Mouse (Mus musculus) C2C12 (cell line): Measurements from ENCODE around the gene Ip6k2. TPM values are rescaled to one million over a fixed set of nuclear protein-coding genes. Genes with fewer than 3 reads are reported as not detected.

Source experiments
- H3K27me3 ChIP-seq: one replicate; pipeline ENCODE4 v1.6.1; 2011; ENCODE audit not compliant: control insufficient read depth, insufficient read depth, insufficient read length
- H3K36me3 ChIP-seq: one replicate; pipeline ENCODE4 v1.6.1; 2011; ENCODE audit not compliant: control insufficient read depth, insufficient read depth
- H3K4me3 ChIP-seq: one replicate; pipeline ENCODE4 v1.5.1; 2011; ENCODE audit warnings: mild to moderate bottlenecking, control low read depth; ENCODE audit not compliant: poor library complexity, insufficient read depth, severe bottlenecking
- H3K79me2 ChIP-seq: one replicate; pipeline ENCODE4 v1.6.1; 2011; ENCODE audit not compliant: control insufficient read depth, insufficient read depth
- H3K79me3 ChIP-seq: one replicate; pipeline ENCODE4 v1.6.1; 2011; ENCODE audit warnings: low read depth, control low read depth
- H3ac ChIP-seq: one replicate; pipeline ENCODE3; 2011; ENCODE audit warnings: low read depth; ENCODE audit not compliant: control insufficient read depth, insufficient read length
- CEBPB ChIP-seq: IDR thresholded peaks from one replicate; pipeline ENCODE4 v1.6.1; 2011; ENCODE audit warnings: low read depth, mild to moderate bottlenecking, control low read depth, moderate library complexity
- CTCF ChIP-seq: IDR thresholded peaks from one replicate; pipeline ENCODE4 v1.5.1; 2011; ENCODE audit not compliant: control insufficient read depth, insufficient read depth, insufficient read length
- FOSL1 ChIP-seq: IDR thresholded peaks from one replicate; pipeline ENCODE4 v1.8.0; 2011; ENCODE audit warnings: mild to moderate bottlenecking, low read length; ENCODE audit not compliant: poor library complexity, insufficient read depth, severe bottlenecking
- MAX ChIP-seq: IDR thresholded peaks from one replicate; pipeline ENCODE4 v1.6.1; 2011; ENCODE audit warnings: mild to moderate bottlenecking, control low read depth
- MYOD1 ChIP-seq: IDR thresholded peaks from one replicate; pipeline ENCODE4 v1.6.1; 2011; ENCODE audit warnings: low read depth; ENCODE audit not compliant: control insufficient read depth, insufficient read length
- MYOG ChIP-seq: IDR thresholded peaks from one replicate; pipeline ENCODE4 v1.6.1; 2011; ENCODE audit not compliant: control insufficient read depth, insufficient read length; ENCODE audit errors: extremely low read depth
- USF1 ChIP-seq: IDR thresholded peaks from one replicate; pipeline ENCODE4 v1.6.1; 2011; ENCODE audit warnings: low read depth, mild to moderate bottlenecking, control low read depth, moderate library complexity
- polyA plus RNA-seq: library from polyadenylated mRNA; unstranded; fragments of >200 nt; fragmentation: generic; extraction: Trizol; gene quantifications from one replicate; pipeline ENCODE4 v1.2.1, GENCODE M21; 2012; ENCODE audit warnings: missing spikeins

Gene Ip6k2
- polyA plus RNA-seq, 1 experiment: 37.1 TPM

DNA sequence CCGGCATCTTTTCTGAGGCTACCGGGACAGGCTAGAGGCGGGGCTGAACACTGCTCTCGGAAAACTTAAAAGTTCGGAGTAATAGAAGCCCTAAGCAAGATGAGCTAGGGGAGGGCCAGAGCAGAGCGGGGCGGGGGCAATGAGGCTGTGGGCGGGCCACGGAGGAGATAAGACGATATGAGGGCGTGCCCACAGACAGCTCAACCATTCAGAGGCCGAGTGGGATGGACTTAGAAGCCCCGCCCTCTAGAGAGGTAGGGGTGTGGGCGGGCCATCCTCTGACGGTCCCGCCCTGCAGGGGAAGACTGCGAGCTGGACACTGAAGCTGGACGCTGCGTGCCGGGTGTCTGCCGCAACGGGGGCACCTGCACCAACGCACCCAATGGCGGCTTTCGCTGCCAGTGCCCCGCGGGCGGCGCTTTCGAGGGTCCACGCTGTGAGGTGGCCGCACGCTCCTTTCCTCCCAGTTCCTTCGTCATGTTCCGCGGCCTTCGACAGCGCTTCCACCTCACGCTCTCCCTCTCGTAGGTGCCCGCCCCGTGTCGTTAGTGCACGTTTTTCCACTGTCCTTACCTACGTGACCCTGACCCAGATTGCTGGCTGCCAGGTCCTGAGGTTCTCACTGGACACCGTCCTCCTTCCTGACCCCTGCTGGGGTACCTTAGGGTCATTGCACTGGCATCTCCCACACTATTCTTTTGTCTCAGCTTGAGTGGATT is 49.0 kb downstream of the Ip6k2 start:
- TF ChIP-seq MYOD1 (no peak), MYOG (no peak), CEBPB (no peak), USF1 (no peak), CTCF (no peak), MAX (no peak), FOSL1 (no peak)
- no peaks in the 10 kb centered on the region for H3K36me3 ChIP-seq
- no peak overlapping the region for H3ac ChIP-seq
- H3K4me3 ChIP-seq: peak overlapping the region; percentile 14
- no peaks in the 10 kb centered on the region for H3K79me3 ChIP-seq
- H3K79me2 ChIP-seq: no peaks in the 10 kb centered on the region
- H3K27me3 ChIP-seq: peaks cover 72% of the 10 kb centered on the region

DNA sequence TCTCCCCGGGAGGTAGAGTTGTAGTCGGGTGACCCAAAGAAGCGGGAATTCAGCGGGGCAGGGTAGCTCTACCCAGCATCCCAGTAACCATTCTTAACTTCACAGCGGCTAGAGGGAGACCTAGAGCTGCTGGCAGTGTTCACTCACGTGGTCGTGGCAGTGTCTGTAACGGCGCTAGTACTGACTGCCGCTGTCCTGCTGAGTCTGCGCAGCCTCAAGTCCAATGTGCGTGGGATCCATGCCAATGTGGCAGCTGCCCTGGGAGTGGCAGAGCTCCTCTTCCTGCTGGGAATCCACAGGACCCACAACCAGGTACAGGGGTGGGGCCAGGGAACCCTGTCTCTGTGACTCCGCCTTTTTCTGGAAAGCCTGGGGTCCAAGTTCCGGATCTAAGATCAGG is 59.4 kb downstream of the Ip6k2 start:
- TF ChIP-seq MYOG (no peak), CTCF (peak; percentile 20)
- H3K79me2 ChIP-seq: no peaks in the 10 kb centered on the region
- H3K4me3 ChIP-seq: no peak overlapping the region

DNA sequence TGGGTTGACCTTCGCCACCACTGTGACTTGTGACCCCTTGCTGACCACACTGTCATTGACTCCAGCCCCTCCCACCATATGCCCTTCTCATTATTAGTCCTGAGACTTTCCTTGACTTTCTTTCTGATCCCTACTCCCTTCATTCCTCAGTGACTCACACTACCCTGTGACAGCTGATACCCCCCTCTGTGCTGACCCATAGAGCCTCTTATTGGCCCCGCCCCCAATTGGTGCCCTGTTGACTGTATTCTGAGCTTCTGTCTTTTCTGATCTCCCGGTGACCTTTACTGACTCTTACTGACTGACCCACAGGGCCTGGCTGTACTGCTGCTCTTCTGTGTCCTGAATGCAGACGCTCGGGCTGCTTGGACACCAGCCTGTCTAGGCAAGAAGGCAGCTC is 61.8 kb downstream of the Ip6k2 start:
- Histone ChIP-seq H3ac (no peak overlapping the region), H3K79me2 (no peaks in the 10 kb centered on the region), H3K27me3 (peaks cover 21% of the 10 kb centered on the region), H3K4me3 (no peak overlapping the region), H3K36me3 (no peaks in the 10 kb centered on the region), H3K79me3 (no peaks in the 10 kb centered on the region)
- no peak for TF ChIP-seq FOSL1
- peak; percentile 58 for TF ChIP-seq MYOD1
- TF ChIP-seq MYOG: no peak
- TF ChIP-seq CTCF: no peak

More for the DNA sequence above, 59.4 kb downstream of the Ip6k2 start:
- no peaks in the 10 kb centered on the region for H3K79me3 ChIP-seq
- no peak overlapping the region for H3ac ChIP-seq
- H3K36me3 ChIP-seq: no peaks in the 10 kb centered on the region
- H3K27me3 ChIP-seq: peaks cover 32% of the 10 kb centered on the region

DNA sequence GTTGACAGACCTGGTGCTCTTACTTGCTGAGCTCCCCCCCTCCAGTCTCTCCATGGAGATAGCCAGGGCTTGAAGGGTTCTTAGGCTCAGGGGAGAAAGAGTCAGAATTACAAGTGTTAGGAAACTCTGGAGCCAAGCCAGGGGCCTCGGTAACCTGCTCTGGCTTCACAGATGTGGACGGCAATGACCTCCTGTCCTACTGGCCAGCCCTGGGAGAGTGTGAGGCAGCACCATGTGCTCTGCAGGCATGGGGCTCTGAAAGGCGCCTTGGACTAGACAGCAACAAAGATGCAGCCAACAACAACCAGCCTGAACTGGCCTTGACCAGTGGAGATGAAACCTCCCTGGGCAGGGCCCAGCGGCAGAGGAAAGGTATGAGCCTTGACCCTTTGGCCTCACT is 63.8 kb downstream of the Ip6k2 start:
- no peaks in the 10 kb centered on the region for H3K79me3 ChIP-seq

DNA sequence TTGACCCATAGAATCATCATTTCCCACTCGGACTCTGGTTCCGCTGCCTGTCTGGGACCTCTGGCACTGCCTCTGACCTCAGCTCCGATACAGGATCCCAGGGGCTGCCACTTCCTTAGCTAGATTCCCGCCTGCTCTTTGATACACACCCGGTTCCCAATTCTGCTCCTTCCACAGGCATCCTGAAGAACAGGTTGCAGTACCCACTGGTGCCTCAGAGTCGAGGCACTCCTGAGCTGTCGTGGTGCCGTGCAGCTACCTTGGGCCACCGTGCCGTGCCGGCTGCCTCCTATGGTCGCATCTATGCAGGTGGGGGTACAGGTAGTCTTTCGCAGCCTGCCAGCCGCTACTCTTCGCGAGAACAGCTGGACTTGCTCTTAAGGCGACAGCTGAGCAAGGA is 64.8 kb downstream of the Ip6k2 start:
- H3K27me3 ChIP-seq: peaks cover 9% of the 10 kb centered on the region
- H3K79me2 ChIP-seq: no peaks in the 10 kb centered on the region
- H3K79me3 ChIP-seq: no peaks in the 10 kb centered on the region
- no peak overlapping the region for H3ac ChIP-seq
- no peak overlapping the region for H3K4me3 ChIP-seq
- no peaks in the 10 kb centered on the region for H3K36me3 ChIP-seq
- TF ChIP-seq CEBPB: no peak
- no peak for TF ChIP-seq MAX
- no peak for TF ChIP-seq FOSL1
- TF ChIP-seq MYOG: no peak
- TF ChIP-seq USF1: no peak
- no peak for TF ChIP-seq CTCF
- TF ChIP-seq MYOD1: no peak

More for the DNA sequence above, 63.8 kb downstream of the Ip6k2 start:
- no peak for TF ChIP-seq FOSL1
- TF ChIP-seq MYOD1: no peak
- no peak for TF ChIP-seq CTCF
- no peak for TF ChIP-seq MAX
- TF ChIP-seq USF1: no peak
- TF ChIP-seq CEBPB: no peak
- TF ChIP-seq MYOG: no peak
- no peaks in the 10 kb centered on the region for H3K36me3 ChIP-seq
- no peak overlapping the region for H3K4me3 ChIP-seq
- H3K79me2 ChIP-seq: no peaks in the 10 kb centered on the region
- H3ac ChIP-seq: no peak overlapping the region
- peaks cover 9% of the 10 kb centered on the region for H3K27me3 ChIP-seq

DNA sequence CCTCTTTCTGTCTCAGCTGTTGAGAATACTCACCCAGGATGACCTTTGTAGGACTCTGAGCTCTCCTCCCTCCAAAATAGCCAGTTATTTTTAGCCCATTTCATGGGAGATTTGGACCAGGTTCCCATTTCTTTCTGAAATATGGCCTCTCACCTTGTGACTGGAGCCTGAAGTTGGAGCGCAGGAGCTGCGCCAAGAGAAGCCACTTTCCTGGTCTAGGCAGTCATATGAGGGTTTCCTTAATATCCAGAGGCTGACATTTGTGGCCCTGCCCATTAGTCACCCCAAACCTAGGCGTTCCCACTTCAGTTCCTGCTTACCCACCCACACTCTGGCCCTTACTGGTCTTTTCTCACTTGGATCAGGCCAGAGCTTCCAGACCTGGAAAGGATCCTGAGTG is 69.4 kb downstream of the Ip6k2 start, which contains the start of gene Slc26a6:
Gene Slc26a6 (plus strand): TSS at position 308 of the 400 bp plus-strand sequence.
- peak within 1 kb of the TSS; percentile 66 for H3ac ChIP-seq
- H3K4me3 ChIP-seq: peak within 1 kb of the TSS; percentile 56
- peaks cover 9% of the 10 kb centered on the region for H3K27me3 ChIP-seq
- H3K79me2 ChIP-seq: no peaks in the 10 kb centered on the region
- H3K36me3 ChIP-seq: no peaks in the 10 kb centered on the region
- no peaks in the 10 kb centered on the region for H3K79me3 ChIP-seq
- TF ChIP-seq CTCF (no peak), USF1 (no peak), FOSL1 (no peak), CEBPB (no peak), MAX (no peak), MYOG (no peak), MYOD1 (no peak)
